Mouse (Mus musculus) adrenal gland, postnatal 10 days (tissue): ENCODE measurements at regions not wholly inside any gene's neighbourhood (a gene's known extent, or its start where the extent isn't known, plus 50 kb on each side); places are given as distances from the start of the nearest gene placed in this dataset.

Experiments used
- DNase-seq: peaks from one replicate; pipeline ENCODE4 v3.0.0; 2021; ENCODE audit warnings: mixed read lengths

- no peak for DNase-seq
Observed at GRCm38 (mm10) chr10:17523558-17524328, 199.3 kb upstream of the Cited2 start.

DNA sequence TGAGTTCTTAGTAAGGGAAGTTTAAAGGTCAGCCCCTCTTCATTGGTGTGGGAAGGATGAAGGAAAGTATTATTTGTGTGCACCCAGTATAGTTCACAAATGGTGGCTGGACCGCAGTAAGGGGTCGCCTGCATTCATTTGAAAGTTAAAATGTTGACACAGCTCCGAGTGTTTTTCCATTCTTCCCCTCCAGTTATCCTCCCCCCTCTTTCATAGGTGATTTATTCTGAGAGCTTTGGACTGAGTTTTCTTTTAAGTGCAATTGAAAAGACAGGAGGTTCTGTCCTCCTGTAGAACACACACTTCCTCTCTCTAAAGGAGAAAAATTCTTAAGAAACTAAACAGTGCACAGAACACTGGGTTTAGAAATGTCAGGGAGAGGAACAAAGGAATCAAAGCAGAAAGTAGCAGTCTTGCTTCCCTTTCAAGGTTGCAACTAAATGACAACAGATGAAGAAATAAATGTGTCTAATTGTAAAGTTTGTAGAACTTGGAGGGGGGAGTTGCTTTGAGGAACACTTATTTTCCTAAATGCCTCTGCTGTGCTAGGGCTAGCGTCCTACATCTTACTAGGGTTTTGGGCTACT, 195.8 kb upstream of the Cited2 start:
- DNase-seq, result no peak

DNA sequence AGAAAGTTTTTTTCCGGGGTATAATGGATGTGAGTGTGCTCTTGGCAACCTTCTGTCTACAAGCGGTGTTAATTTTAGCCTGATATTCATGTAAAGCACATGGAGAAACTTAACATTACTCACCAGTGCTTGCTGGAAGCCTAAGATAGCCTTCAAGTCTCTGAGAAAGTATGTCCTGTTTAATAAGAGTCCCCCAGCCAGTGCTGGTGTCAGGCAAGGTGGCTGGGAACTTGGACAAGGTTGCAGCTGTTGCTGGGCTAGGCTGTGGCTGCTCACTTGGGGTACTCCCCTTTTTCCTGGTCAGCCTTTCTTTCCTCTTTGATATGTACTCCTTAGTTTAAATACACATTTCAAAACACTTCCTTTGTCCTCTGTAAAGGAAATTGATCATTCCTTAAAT, 194.9 kb upstream of the Cited2 start:
- peak; percentile 13 for DNase-seq

DNA sequence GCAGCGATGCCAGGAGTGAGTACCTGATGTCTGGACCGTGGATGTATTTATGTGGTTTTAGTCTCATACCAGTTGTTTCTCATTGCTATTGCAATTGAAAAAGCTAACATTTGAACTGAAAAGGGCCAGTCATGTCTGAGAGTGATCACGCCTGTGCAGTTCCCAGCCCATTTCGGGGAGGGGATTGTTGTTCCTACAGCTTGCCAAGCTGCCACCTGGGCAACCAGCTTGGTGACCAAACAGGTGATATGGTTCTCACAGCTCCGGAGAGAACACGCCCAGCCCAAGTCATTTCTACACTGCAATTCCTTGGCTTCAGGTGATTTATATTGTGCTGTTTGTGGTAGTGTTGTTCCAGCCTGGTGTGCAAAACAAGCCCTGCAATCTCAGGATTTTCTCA, 194.2 kb upstream of the Cited2 start:
- no peak for DNase-seq

- no peak for DNase-seq
Observed at GRCm38 (mm10) chr10:17529851-17530509, 193.0 kb upstream of the Cited2 start.

DNA sequence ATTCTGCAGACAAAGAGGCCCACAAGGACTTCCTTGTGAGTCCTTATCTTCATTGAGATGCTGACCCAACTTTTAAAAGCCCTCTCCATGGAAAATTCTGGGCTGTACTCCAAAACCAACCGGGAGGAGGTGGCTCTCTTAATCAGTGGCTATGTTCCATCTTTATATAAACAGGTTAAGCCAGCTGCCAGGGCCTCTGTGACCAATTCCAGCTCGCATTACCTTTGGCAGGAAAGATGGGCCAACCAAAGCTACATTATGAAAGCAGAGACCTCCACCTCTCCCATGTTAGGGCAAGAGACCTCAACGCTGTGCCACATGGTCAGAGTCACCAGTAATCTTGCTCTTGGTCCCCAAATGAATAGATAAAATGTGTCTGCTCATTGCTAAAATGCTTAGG, 192.0 kb upstream of the Cited2 start:
- no peak for DNase-seq

DNA sequence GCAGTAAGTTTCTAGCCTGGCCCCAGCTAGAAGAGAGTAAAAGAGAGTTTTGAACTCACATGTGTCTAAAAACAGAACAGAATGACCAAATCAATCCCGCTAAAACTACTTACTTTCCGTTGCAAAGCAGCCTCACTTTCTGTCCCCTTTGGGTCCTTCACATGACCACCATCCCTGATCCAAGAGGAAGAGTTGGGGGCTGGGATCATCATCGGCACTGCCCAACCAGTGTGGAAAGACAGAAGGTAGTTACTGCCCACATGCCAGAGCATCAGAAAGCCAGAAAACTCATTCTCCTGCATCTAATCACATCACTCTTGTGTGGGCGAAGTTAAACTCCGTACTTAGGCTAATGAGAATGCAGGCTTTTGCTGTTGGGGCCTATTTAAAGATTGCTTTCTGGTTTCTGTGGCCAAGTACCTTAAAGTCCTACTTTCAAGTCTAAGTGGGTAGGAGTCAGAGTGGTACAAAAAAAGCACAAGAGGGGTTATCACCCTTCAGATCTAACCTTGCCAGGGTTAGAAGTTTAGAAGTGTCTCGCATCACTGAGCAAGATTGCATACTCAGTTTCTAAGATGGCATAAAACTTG, 184.0 kb upstream of the Cited2 start:
- no peak for DNase-seq

DNA sequence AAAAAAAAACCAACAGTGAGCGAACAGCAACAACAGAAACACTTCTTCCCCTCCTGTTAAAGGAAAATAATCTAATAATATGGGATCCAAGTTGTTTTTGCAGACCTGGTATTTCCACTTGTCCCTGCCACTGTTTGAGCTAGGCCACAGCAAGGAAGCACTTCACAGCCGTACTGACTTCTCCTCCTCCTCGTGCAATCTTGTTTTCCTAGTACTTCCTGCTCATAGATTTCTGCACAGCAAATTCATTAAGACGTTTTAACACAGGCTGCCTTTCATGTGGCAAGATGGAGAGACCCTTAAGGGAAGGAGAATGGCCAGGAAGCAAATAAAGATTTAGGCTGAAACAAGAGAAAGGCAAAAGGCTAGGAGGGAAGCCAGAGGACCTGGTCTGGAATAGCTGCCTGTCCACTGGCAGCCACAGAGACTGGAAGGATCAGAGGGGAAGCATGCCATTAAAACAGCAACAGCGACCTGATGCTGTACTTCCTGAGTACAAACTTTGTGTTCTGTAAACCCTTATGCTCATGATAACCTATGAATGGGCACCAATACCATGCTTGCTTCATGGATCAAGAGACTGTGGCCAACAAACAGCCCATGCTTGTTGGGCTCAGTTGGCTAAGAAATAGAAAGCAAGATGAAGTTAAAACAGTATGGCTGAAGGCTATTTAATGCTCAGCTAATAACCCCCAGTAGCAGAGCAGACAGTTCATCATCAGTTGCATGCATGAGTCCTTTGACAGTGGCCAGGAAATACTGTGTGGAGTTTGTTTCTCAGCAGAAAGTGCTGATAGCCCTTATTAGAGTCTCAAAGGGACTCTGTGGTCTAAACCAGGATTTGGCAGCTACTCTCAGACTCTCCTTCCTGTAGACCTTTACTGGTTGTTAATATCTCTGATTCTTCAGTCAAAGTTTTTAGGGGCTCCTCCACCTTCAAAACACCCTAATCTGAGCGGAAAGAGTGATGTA, 182.3 kb upstream of the Cited2 start:
- no peak for DNase-seq

DNA sequence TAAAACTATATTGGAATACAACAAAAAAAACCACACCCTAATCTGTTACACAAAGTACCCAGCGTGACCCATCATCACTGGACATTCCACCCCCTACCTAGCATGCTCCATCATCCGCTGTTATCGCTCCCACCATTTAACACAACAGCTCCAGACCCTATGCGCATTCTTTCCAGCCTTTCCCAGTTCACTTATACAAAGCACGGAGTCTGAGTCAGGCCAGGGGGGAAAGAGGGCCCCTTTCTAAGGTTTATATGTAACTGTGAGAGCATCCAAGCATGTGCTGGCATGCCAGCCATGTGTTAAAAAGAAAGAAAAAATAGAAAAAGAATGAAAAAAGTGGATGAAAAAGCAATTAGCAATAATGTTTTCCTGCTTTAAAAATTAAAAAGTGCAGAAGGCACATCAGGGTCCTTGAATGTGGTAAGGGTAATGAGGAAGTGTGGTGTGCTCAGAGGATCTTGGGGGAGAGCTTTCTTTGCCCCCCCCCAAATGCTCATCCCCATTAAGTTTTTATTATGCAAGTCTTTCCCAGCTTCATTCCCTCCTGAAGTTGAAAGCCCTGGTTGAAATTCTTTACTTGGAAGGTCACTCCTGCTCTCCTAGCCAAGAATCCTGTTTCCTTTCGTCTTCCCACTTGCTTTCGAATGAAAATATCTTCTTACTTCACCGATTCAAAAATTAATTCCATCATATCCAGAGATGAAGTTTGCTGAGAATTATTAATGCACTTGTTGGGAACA, 180.7 kb upstream of the Cited2 start:
- no peak for DNase-seq

- no peak for DNase-seq
Observed at GRCm38 (mm10) chr10:17542847-17543421, 180.1 kb upstream of the Cited2 start.

GRCm38 (mm10) chr10:17545291-17545690, 177.7 kb upstream of the Cited2 start:
- DNase-seq, result peak; percentile 18

- no peak for DNase-seq
Observed at GRCm38 (mm10) chr10:17547986-17548385, 175.0 kb upstream of the Cited2 start.

DNA sequence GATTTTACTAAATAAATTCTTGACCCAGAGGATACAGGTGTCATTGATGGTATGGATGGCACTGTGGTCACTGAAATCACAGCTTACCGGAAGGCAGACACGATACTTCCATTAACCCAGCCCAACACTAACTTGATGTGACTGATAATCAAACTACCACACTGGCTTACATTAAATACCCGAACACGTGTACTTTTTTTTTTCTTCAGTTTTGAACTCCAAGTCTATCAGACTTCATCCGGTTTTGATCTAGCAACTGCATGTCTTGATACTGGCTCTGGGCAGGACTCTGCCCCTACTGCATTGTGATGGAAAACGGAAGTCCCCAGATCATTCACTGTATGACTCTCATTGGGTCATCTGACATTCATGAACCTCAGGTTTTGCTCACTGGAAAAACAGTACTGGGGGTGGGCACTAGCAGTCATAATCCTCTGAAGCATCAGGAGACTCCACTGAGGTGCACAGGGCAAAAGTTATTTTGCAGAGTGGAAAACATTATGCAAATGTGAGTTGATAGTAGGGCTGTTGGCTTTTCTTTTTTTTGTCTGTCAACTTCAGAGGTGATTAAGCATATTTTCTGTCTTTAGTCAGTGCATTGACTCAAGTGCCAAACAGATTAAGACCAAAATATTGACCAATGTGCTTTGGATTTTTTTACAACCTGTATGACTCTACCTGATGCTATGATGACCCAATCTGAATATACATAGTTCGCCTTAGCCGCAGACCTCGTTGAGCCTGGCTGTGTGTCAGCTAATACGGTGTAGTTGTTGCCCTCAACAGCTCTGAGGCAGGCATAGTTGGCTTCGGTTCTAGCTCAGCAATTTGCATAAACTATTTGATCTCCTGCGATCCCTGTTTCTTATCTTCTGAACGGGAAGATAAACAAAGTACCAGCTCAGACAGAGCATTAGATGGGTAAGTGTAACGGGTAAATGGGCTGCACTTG, 174.1 kb upstream of the Cited2 start:
- DNase-seq, result no peak

- no peak for DNase-seq
Observed at GRCm38 (mm10) chr10:17549711-17550637, 173.0 kb upstream of the Cited2 start.

GRCm38 (mm10) chr10:17550638-17551013, 172.4 kb upstream of the Cited2 start:
- no peak for DNase-seq

DNA sequence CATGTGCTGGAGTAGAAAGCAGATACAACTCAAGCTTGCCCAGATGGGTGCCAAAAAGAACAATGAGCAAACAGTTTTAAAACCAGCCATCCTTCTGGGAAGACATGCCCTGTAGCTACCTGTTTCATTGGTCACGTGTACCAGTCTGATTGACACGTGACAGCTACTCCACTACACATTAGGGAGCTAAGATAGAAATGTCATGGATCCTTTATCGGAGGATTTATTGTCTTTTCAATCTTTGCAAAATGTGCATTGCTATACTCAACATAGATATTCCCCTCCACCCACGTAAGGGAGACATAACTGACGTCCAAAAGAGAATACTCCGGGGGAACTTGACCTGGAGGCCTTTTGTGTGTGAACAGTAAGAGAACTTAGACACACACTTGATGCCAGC, 171.1 kb upstream of the Cited2 start:
- no peak for DNase-seq

DNA sequence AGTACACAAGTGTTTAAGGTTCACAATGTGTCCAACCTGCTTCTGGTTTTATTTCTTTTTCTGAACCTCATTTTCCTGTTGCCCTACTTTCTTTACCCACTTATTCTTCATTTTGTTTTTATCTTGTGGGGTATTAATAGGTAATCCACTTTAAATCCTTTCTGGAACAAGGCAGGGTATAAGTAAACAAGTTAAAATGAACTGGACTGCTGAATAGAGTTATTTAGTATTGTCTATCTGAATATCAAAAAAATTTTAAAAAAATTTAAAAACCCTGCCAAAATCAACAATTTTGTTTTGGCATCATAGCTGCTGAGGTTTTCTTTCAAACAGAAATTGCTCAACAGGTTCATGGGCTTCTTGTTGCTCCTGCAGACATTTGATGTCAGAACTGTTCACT, 170.7 kb upstream of the Cited2 start:
- no peak for DNase-seq

DNA sequence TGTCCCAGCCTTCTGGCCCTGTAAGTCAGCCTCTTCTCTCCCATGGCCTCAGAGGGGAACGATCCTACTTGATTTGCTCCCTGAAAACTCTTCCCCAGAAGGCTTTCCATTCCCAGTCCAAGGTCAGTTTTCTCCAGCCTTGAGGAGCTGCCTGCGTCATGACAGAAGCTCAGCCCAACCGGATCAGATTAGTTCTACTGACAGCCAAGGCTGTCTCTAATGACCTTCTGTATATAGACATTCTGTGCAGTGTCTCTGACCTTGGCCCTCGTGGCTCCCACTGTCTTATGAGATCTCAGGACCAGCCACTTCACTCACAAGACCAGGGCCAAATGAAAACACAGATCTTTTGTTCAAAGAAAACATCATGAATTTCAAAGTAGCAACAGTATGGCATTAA, 166.6 kb upstream of the Cited2 start:
- DNase-seq, result peak; percentile 52
